Mouse (Mus musculus) thymus, postnatal 10 days (tissue): ENCODE measurements around the gene Col28a1.

Experiments used
- DNase-seq, 2 experiments: peaks; one replicate each; pipeline ENCODE4 v3.0.0; 2021; ENCODE audit warnings: low spot score in 2 of 2

Col28a1 gene

GRCm38 (mm10) chr6:8192517-8192916, at the start of gene Col28a1:
Col28a1 (minus strand) TSS chr6:8192617.
- no peak for DNase-seq

GRCm38 (mm10) chr6:8228596-8228995, 36.2 kb upstream of the Col28a1 start:
- DNase-seq, result no peak

- no peak for DNase-seq
Observed at GRCm38 (mm10) chr6:8227035-8227434, 34.6 kb upstream of the Col28a1 start.

DNA sequence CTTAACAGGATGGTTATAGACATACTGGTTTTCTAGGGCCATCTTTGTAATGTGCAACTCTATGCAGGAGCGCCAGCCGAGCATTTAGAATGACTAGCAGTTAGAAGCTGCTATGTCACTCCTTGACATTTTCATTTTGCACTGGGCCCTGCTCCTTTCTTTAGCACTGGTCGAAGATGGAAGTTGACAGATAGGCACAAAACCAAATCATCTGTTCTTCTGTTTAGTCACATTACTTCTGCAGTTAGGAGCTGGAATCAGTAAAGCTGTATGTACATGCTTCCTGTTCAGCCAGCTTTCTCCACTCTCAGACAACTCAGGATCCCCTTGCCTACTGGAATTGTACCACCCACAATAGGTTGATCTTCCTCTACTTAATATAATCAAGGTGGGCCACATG, 18.2 kb upstream of the Col28a1 start:
- no peak for DNase-seq

- no peak for DNase-seq
Observed at GRCm38 (mm10) chr6:8209866-8210186, 17.4 kb upstream of the Col28a1 start.

- peak; percentile 80 to 87 for DNase-seq
Observed at GRCm38 (mm10) chr6:8209047-8209865, 16.8 kb upstream of the Col28a1 start, which contains the start of gene Mios. Mios (plus strand) TSS chr6:8209222.

DNA sequence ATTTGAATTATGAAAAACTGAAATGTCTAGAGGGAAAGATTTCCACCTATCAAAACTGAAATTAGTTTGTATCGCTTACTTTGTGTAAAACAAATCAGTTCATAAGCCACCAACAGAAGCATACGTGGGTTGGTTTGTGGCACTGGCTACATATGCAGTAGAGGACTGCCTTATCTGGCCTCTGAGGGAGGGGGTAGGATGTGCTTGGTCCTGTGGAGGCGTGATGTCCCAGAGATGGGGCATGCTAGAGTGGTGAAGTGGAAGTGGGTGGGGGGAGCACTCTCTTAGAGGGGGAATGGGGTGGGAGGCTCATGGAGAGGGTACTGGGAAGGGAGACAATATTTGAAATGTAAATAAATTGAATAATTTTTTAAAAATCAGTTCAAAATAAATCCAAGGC, 2.5 kb downstream of the Col28a1 start:
- no peak for DNase-seq

DNA sequence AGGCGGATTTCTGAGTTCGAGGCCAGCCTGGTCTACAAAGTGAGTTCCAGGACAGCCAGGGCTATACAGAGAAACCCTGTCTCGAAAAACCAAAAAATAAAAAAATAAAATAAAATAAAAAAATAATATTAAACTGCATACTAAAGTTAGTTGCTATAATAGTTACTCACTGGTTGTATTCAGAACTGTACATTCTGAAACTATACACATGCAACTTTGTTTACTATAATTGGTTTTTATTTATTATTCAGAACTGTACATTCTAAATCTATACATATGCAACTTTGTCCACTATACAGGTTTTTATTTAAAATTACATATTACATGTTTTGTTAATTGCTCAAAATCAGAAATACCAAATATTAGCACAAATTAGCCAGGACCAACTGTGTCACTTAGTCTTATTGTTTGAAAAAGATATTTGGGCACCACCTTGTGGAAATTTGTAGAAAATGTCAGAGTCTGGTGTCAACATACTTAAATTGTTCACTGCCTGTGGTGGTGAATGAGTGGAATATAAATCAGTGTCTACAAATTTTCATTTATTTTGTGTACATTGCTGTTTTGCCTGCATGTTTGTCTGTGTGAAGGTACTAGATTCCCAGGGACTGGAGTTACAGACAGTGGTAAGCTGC, 3.7 kb downstream of the Col28a1 start:
- no peak for DNase-seq

- no peak for DNase-seq
Observed at GRCm38 (mm10) chr6:8178397-8178941, 13.9 kb downstream of the Col28a1 start.

DNA sequence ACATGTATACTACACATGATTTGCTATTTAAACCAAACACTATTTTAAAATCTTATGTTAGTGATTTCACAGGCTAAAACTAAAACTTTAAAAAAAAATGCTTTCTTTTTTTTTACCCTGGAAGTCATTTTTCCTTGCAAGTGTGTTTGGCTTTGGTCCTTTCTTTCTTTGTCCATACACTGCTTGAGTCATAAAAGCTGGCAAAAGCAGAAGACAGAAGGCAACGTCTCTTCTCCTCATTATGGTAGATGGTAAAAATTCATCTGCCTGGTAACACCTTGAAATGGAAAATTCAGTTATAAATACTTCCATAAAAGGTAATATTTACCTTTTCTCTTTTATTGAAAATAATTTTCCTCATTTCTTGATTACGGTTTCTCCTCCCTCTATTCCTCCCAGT, 16.3 kb downstream of the Col28a1 start:
- DNase-seq, result no peak

DNA sequence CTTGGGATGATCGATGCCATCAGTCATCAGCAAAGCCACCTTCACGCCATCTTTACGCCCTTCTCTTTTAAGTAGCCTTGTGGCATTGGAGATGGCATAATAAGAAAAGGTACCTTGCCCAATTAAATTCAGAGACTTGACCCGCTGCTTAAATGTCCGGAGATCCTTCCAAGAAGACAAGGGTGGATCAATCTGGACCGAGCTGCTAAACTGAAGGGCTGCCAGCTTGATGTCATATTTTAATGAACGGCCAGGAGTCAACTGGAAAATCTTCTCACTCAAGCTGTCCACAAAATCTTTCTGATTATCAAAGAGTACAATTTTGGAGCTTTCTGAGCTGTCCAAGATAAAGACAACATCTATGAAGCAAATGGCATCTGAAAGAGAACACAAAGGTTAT, 17.1 kb downstream of the Col28a1 start:
- no peak for DNase-seq

GRCm38 (mm10) chr6:8174062-8174461, 18.4 kb downstream of the Col28a1 start:
- DNase-seq, result no peak

DNA sequence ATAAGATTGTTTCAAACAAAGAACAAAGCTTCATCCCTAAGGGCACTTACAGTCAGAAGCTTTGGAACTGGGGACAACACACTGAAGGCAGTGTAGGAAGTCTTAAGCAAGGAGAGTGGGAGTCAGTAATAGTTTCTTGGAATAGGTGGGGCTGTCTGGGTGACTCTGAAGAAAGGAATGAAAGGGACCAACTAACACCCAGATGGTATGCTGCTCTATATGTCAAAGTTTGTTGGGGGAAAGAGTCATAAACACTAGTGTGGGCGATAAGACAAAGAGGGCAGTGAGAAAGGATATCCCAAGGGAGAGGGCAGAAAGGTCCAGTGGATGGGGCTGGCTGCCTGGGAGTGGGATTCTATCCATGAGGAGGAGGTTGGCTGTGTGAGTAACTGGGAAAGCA, 20.3 kb downstream of the Col28a1 start:
- no peak for DNase-seq

DNA sequence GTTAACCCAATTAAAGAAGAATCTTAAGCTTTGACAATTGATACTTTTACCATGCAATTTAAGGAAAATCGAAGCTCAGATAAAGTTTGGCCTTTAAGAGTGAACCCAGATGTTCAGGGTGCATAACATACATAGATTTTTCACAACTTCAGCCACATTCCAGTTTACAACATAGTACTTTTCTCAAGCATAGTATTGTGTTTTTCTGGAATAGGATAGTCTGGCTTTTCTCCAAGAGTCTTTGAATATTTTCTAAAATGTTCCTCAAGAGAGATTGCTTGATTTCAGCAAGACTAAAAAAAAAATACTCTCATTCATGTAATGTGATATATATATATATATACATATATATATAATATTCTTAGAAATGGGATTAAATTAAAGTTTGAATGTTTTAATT, 27.7 kb downstream of the Col28a1 start:
- no peak for DNase-seq

GRCm38 (mm10) chr6:8160001-8160400, 32.4 kb downstream of the Col28a1 start:
- no peak for DNase-seq

GRCm38 (mm10) chr6:8157121-8157520, 35.3 kb downstream of the Col28a1 start:
- DNase-seq, result no peak

DNA sequence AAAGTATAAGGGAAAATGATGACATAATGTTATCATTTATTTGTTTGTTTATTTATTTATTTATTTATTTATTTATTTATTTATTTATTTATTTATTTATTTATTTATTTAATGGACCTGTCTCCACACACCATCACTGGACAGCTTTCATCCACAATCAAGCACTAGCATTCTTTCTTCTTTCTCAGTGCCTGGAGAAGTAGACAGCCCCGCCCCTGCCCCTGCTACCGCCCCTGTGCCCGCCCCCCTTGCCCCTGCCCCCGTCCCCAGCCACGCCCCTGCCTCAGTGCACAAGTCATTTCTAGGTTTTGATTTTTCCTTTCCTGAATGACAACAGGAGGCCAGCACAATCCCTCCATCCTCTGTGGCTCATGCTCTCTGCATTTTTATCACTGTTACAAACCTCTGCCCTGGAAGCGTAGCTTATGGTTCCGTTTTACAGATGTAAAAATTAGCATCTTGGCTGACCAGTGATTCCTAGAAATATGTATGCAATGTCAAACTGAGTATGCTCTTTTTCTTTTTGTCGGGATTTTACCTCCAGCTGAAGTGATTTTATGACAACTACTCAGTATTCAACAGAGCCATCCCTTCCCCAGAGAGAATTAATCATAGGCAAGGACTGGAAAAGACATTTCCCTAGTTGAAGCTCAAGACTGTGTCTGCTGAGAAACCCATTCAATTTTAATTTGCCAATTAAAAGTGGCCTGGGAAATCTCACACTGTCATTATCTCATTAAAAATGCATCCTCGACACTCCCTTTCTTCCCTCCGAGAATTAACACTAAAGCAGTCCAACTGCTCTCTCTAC, 39.7 kb downstream of the Col28a1 start:
- DNase-seq, result no peak

DNA sequence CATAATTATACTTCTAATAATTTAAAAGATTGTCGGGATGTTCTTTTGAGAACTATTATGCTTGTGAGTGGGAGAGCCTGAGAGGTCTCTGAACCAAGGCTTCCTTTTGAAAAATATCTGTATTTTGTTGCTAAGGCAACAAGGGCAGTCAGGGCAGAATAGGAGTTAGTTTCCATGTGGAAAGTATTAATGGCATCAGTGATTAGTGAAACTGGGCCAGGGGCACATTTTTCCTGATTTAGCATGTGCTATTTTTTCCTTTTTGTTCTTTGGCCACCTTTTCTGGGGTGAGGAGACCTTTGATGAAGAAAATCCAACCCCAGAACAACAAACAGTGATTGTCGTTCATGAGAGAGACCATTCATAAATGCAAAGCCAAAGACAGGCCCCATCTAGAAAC, 43.5 kb downstream of the Col28a1 start:
- no peak for DNase-seq

- peak in 1 of 2 experiments; percentile 13 for DNase-seq
Observed at GRCm38 (mm10) chr6:8141881-8142280, 50.5 kb downstream of the Col28a1 start.

- DNase-seq, result no peak
Observed at GRCm38 (mm10) chr6:8130149-8130548, 62.3 kb downstream of the Col28a1 start.

DNA sequence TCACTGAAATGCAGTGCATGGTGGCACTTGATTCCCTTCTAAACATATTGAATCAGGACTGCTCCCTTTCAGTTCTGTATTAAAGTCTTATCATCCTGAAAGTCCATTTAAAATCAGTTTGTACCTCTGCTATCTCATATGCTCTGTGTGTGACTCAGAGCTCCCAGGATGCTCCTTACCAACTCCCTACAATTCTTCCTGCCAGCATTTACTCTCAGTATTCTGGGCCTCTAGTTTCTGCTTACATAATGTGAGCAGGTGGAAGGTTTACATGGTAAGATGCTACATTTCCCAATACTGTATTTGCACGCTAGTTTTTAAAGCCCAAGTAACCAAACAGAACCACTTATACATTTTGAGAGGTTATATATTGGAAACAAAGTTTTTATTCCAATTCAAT, 64.3 kb downstream of the Col28a1 start:
- no peak for DNase-seq

GRCm38 (mm10) chr6:8126545-8126944, 65.9 kb downstream of the Col28a1 start:
- no peak for DNase-seq
